Mouse (Mus musculus) lung, postnatal 0 days (tissue): ENCODE results near the gene Galm.

ENCODE experiments used
- CTCF ChIP-seq: IDR thresholded peaks from 2 replicates; pipeline ENCODE4 v1.5.1; 2016; ENCODE audit warnings: antibody characterized with exemption, mild to moderate bottlenecking
- EP300 ChIP-seq: IDR thresholded peaks from 2 replicates; pipeline ENCODE4 v1.6.1; 2016; ENCODE audit warnings: antibody characterized with exemption, mild to moderate bottlenecking, control low read depth

- TF ChIP-seq CTCF (no peak), EP300 (no peak)
Observed at GRCm38 (mm10) chr17:80112665-80113305, 14.5 kb upstream of the Galm start.
